Mouse (Mus musculus) hematopoietic stem cell, adult 5-6 weeks (primary cell): Measurements from ENCODE around the gene Rps6ka1. TPM values are rescaled to one million over a fixed set of nuclear protein-coding genes. Genes with fewer than 3 reads are reported as not detected.

ENCODE experiments used
- ATAC-seq, 2 experiments: fragments of 125-278 bp in 1 of 2; replicated peaks in 1 of 2; 2 replicates each; pipeline ENCODE4 v1.8.0; 2016 to 2017; ENCODE audit warnings: inconsistent platforms in 2 of 2, mild to moderate bottlenecking in 2 of 2, moderate number of reproducible peaks in 2 of 2, low read depth in 1 of 2, moderate TSS enrichment in 1 of 2; ENCODE audit not compliant: low FRiP score in 2 of 2, poor library complexity in 2 of 2, severe bottlenecking in 2 of 2, insufficient read depth in 1 of 2, low TSS enrichment in 1 of 2
- total RNA-seq: library from RNA; stranded (forward); fragments of 172-1452, 232-1000 nt; gene quantifications from 2 replicates; pipeline ENCODE4 v1.2.3, GENCODE M21; 2017

Rps6ka1 gene
- total RNA-seq, 1 experiment from 2014 or later: 65.1 TPM

GRCm38 (mm10) chr4:133840501-133840900 lies 47.1 kb downstream of the Rps6ka1 start:
- no peak for ATAC-seq

GRCm38 (mm10) chr4:133839385-133839826 lies 48.2 kb downstream of the Rps6ka1 start:
- ATAC-seq: no peak

GRCm38 (mm10) chr4:133836575-133836974 lies 51.0 kb downstream of the Rps6ka1 start:
- peak in 1 of 2 experiments; percentile 42; a peak in 2 of 4 replicates for ATAC-seq

DNA sequence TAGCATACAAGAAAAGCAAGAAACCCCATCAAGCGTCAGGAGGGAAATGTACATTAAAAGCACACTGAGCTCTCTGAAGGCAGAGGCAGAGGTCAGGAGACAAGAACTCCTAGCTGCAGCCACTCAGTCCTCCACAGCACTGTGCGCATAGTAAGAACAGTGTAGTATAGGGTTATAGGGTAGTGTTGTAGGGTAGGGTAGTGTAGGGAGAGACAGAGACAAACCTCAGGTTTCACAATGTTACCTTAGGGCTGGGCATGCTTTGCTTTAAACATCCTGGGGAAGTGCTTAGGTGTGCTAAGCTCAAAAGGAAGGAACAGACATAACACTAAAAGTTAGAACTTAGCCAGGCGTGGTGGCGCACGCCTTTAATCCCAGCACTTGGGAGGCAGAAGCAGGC lies 52.4 kb downstream of the Rps6ka1 start:
- no peak for ATAC-seq

GRCm38 (mm10) chr4:133832945-133833874 lies 54.4 kb downstream of the Rps6ka1 start:
- no peak for ATAC-seq

- ATAC-seq: no peak
These were observed 57.1 kb downstream of the Rps6ka1 start for GRCm38 (mm10) chr4:133830453-133830852.

GRCm38 (mm10) chr4:133829281-133830070 lies 58.1 kb downstream of the Rps6ka1 start:
- peak; percentile 60 to 65; a peak in 3 of 4 replicates for ATAC-seq

GRCm38 (mm10) chr4:133827887-133828794 lies 59.5 kb downstream of the Rps6ka1 start:
- no peak for ATAC-seq

- no peak for ATAC-seq
These were observed 60.2 kb downstream of the Rps6ka1 start for GRCm38 (mm10) chr4:133827354-133827753.

DNA sequence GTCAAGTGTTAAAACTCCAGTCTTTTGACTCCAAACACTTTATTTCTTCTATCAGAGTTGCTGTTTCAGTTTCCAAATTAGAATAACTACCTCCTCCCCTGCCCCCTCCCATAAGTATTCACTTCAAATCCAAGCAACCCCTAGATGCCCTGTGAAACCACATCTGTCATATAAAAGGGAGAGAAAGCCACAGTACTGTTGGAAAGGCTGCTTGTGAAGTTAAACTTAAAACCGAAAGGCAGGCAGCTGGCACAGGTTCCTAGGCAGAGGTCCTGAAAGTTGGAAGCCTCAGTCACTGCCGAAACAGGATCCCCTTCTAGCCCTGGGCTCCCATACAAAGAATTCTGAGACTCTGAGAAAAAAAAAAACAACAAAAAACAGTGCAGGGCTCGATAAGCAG lies 61.9 kb downstream of the Rps6ka1 start:
- ATAC-seq: no peak

- ATAC-seq: peak; percentile 70 to 72; a peak in 3 of 4 replicates
These were observed 66.6 kb downstream of the Rps6ka1 start for GRCm38 (mm10) chr4:133820806-133821560.

DNA sequence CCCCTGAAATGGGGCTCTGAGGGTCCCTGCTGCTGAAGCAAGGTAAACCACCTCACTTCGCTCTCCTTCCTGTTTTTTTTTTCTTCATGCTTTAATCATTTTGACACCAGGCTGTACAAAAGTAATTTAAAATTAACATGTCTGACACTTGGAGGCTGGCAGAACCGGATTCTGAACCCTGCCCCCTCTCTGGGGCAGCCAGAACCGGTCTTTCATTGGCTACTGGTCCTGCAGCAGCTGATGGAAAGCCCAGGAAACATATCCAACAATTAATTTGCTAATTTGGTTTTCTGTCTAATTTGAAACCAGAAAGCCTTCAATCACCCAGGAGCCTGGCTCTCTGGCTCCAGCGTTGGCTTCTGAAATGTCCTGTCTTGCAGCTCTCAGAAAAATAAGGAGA lies 67.4 kb downstream of the Rps6ka1 start:
- no peak for ATAC-seq

GRCm38 (mm10) chr4:133817356-133817755 lies 70.2 kb downstream of the Rps6ka1 start:
- no peak for ATAC-seq

GRCm38 (mm10) chr4:133816504-133816875 lies 71.1 kb downstream of the Rps6ka1 start:
- no peak for ATAC-seq

- no peak for ATAC-seq
These were observed 71.7 kb downstream of the Rps6ka1 start for GRCm38 (mm10) chr4:133815635-133816503.
